ENCODE assay signal across 8 mouse cellular contexts in the genomic region with DNA sequence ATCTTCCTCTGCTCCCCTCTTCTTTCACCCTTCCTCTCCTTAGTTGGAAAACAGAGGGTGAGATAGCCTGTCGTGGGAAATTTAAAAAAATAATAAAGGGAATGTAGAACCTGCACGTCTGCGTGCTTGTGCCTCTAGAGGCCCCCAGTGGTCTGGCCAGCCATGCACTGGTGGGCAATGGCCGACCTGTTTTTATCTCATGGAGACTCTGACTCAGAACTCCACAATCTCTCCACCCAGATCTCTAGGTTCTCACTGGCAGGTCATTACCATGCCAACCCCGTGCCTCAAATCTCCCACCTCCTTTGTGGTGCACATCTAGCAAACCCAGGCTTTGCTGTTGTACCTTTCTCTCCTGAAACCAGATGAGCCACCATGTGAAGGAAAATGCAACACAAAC. TPM values are rescaled to one million over a fixed set of nuclear protein-coding genes. Genes with fewer than 3 reads are reported as not detected.
A peak's percentile ranks its signal among the peaks of the same experiment; 100 is the strongest.
DNase-seq lines count a peak whose midpoint lies in the region; ATAC-seq and TF ChIP-seq lines count a peak whose summit lies in the region.

No protein-coding gene starts in this region.

- no peak overlapping the region for H3K9ac ChIP-seq in heart, embryonic 15.5 days
- peak overlapping the region; percentile 64 for H3K9ac ChIP-seq in MEL (ENCODE audit: control insufficient read depth, low read depth, low read length, poor library complexity, severe bottlenecking)
- H3K9ac ChIP-seq in limb, embryonic 13.5 days, result no peak overlapping the region

- no peaks in the 10 kb centered on the region for H3K27me3 ChIP-seq in heart, embryonic 15.5 days
- H3K27me3 ChIP-seq in MEL (ENCODE audit: control insufficient read depth in 1 of 2, insufficient read depth in 2 of 2, low read length in 2 of 2), result no peaks in the 10 kb centered on the region
- H3K27me3 ChIP-seq in limb, embryonic 13.5 days, result no peaks in the 10 kb centered on the region

- no peak for TF ChIP-seq POLR2A in MEL (IDR thresholded peaks at IDR 0.05; ENCODE audit: control insufficient read depth in 1 of 2, insufficient read depth in 1 of 2, low read depth in 1 of 2, low read length in 2 of 2, poor library complexity in 1 of 2)

- 6% methylated on average over 5 of the region's 5 CpGs for WGBS in heart, embryonic 15.5 days
- WGBS in limb, embryonic 13.5 days, result 23% methylated on average over 5 of the region's 5 CpGs

- H3K27ac ChIP-seq in heart, embryonic 15.5 days, result no peak overlapping the region
- H3K27ac ChIP-seq in MEL (ENCODE audit: control insufficient read depth, low read depth, low read length), result peak overlapping the region; percentile 61
- no peak overlapping the region for H3K27ac ChIP-seq in limb, embryonic 13.5 days

- H3K4me3 ChIP-seq in heart, embryonic 15.5 days, result peak overlapping the region; percentile 31
- peak overlapping the region; percentile 58 to 87 for H3K4me3 ChIP-seq in MEL (ENCODE audit: control insufficient read depth in 1 of 2, insufficient read depth in 1 of 2, low read depth in 2 of 2, low read length in 2 of 2)
- no peak overlapping the region for H3K4me3 ChIP-seq in limb, embryonic 13.5 days

- H3K9me3 ChIP-seq in heart, embryonic 15.5 days (replicated peaks), result no peaks in the 10 kb centered on the region
- H3K9me3 ChIP-seq in MEL (replicated peaks; ENCODE audit: insufficient read depth, low read length), result no peaks in the 10 kb centered on the region
- H3K9me3 ChIP-seq in limb, embryonic 13.5 days, result no peaks in the 10 kb centered on the region

- no peak for TF ChIP-seq RAD21 in MEL (IDR thresholded peaks at IDR 0.05; ENCODE audit: low read depth, low read length)

- no peak for ATAC-seq in heart, embryonic 15.5 days (replicated peaks; ENCODE audit: insufficient number of reproducible peaks, insufficient read depth, low FRiP score, low read depth)
- ATAC-seq in limb, embryonic 13.5 days (ENCODE audit: low FRiP score, low read depth), result no peak

- TF ChIP-seq CTCF in MEL (IDR thresholded peaks at IDR 0.05 in 2 of 3, conservative IDR thresholded peaks at IDR 0.05 in 1 of 3; ENCODE audit: control insufficient read depth in 1 of 3, insufficient read depth in 1 of 3, low read depth in 2 of 3, low read length in 3 of 3, poor library complexity in 1 of 3, severe bottlenecking in 1 of 3), result peak in 2 of 3 experiments; percentile 4 to 29; a peak in 2 of 6 replicates

- H3K36me3 ChIP-seq in heart, embryonic 15.5 days, result no peaks in the 10 kb centered on the region
- H3K36me3 ChIP-seq in MEL (ENCODE audit: control insufficient read depth in 1 of 2, insufficient read depth in 2 of 2, low read length in 2 of 2), result peaks cover 0 to 2% of the 10 kb centered on the region in 2 experiments; a peak in 1 of 4 replicates
- no peaks in the 10 kb centered on the region for H3K36me3 ChIP-seq in limb, embryonic 13.5 days

- peak overlapping the region; percentile 47 for H3K4me2 ChIP-seq in heart, embryonic 15.5 days
- H3K4me2 ChIP-seq in limb, embryonic 13.5 days (replicated peaks), result peak overlapping the region; percentile 17; the same call in 1 of the 2 replicates

- TF ChIP-seq EP300 in MEL (IDR thresholded peaks at IDR 0.05; ENCODE audit: low read depth in 1 of 2, low read length in 2 of 2), result 0 out of 4 replicates have a peak, but pooled peaks of 1 of the 2 experiments have one; percentile 2

- no peaks in the 10 kb centered on the region for H3K79me2 ChIP-seq in MEL (ENCODE audit: control insufficient read depth, insufficient read depth, low read length, poor library complexity)

- no peak for DNase-seq in heart, adult 9 months (ENCODE audit: low spot score in 2 of 2)
- DNase-seq in 3T3-L1 (ENCODE audit: low read depth, low spot score) (peak; percentile 8), MEL (ENCODE audit: low read depth, low spot score) (peak; percentile 61)
- DNase-seq in gastrocnemius, postnatal 10 days, result no peak
- no peak for DNase-seq in layer of hippocampus, postnatal 36 days
- DNase-seq in right cerebral cortex, postnatal 25 days, result no peak

- no peaks in the 10 kb centered on the region for H3K4me1 ChIP-seq in heart, embryonic 15.5 days (replicated peaks)
- peaks cover 0 to 5% of the 10 kb centered on the region in 2 experiments; a peak in 3 of 4 replicates for H3K4me1 ChIP-seq in MEL (ENCODE audit: control insufficient read depth in 1 of 2, insufficient read depth in 2 of 2, low read length in 2 of 2)
- no peaks in the 10 kb centered on the region for H3K4me1 ChIP-seq in limb, embryonic 13.5 days

TF ChIP-seq in MEL, 35 proteins besides CTCF, POLR2A, EP300 and RAD21:
- TF ChIP-seq SIN3A (IDR thresholded peaks at IDR 0.05; ENCODE audit: low read length) (no peak), MYC (IDR thresholded peaks at IDR 0.05; ENCODE audit: low read depth, low read length) (0 out of 2 replicates have a peak, but pooled peaks have one; percentile 31), GATA1 (IDR thresholded peaks at IDR 0.05; ENCODE audit: low read depth, low read length) (peak; percentile 24; the same call in 1 of the 2 replicates)
TF ChIP-seq in MEL: peak in this region for 2.

RNA-seq across cellular contexts. Expression of gene Oscar, which starts 21.3 kb away (rescaled TPM):
- 0.18 TPM in 1 of 2 replicates, not detected in the other for polyA plus RNA-seq in heart, embryonic 15.5 days (2015; fragmentation: Nextera tagmentation; extraction: Ambion mirVana)
- total RNA-seq in MEL (2012; rRNA removed), result not detected in 2 replicates
- polyA plus RNA-seq in MEL (2012; ENCODE audit: insufficient read depth in 1 of 2, insufficient read length in 2 of 2, low read depth in 1 of 2, low replicate concordance in 2 of 2, missing spikeins in 1 of 2), result not detected
- 0.08 and 0.14 TPM in 2 replicates for polyA plus RNA-seq in limb, embryonic 13.5 days (2015; fragmentation: Nextera tagmentation; extraction: Ambion mirVana)
- 1 to 10 TPM in 1 of 2 experiments, not detected in 1; 1.0 TPM for total RNA-seq in gastrocnemius, postnatal 10 days (2021)
- total RNA-seq in layer of hippocampus, postnatal 36 days (2021), result 1 to 10 TPM in 1 of 2 experiments, under 1 TPM in 1; 0.80 to 1.4 TPM

RNA-seq across cellular contexts. Expression of gene Ndufa3, which starts 22.5 kb away (rescaled TPM):
- polyA plus RNA-seq in heart, embryonic 15.5 days (2015; fragmentation: Nextera tagmentation; extraction: Ambion mirVana), result 670 and 765 TPM in 2 replicates
- 177 and 180 TPM in 2 replicates for total RNA-seq in MEL (2012; rRNA removed)
- 100 to 1,000 TPM in 1 of 2 experiments, not detected in 1; 246 TPM for polyA plus RNA-seq in MEL (2012; ENCODE audit: insufficient read depth in 1 of 2, insufficient read length in 2 of 2, low read depth in 1 of 2, low replicate concordance in 2 of 2, missing spikeins in 1 of 2)
- polyA plus RNA-seq in limb, embryonic 13.5 days (2015; fragmentation: Nextera tagmentation; extraction: Ambion mirVana), result 435 and 440 TPM in 2 replicates
- total RNA-seq in gastrocnemius, postnatal 10 days (2021), result 100 to 1,000 TPM; 680 to 749 TPM
- total RNA-seq in layer of hippocampus, postnatal 36 days (2021), result 100 to 1,000 TPM; 577 to 589 TPM

RNA-seq across cellular contexts. Expression of gene Tfpt, which starts 35.0 kb away (rescaled TPM):
- polyA plus RNA-seq in heart, embryonic 15.5 days (2015; fragmentation: Nextera tagmentation; extraction: Ambion mirVana), result 14.2 and 18.6 TPM in 2 replicates
- 35.2 and 42.4 TPM in 2 replicates for total RNA-seq in MEL (2012; rRNA removed)
- 10 to 100 TPM in 1 of 2 experiments, not detected in 1; 50.0 TPM for polyA plus RNA-seq in MEL (2012; ENCODE audit: insufficient read depth in 1 of 2, insufficient read length in 2 of 2, low read depth in 1 of 2, low replicate concordance in 2 of 2, missing spikeins in 1 of 2)
- polyA plus RNA-seq in limb, embryonic 13.5 days (2015; fragmentation: Nextera tagmentation; extraction: Ambion mirVana), result 29.5 and 29.8 TPM in 2 replicates
- total RNA-seq in gastrocnemius, postnatal 10 days (2021), result 10 to 100 TPM; 13.1 to 18.2 TPM
- total RNA-seq in layer of hippocampus, postnatal 36 days (2021), result 10 to 100 TPM; 32.0 to 49.6 TPM

RNA-seq across cellular contexts. Expression of gene Prpf31, which starts 35.1 kb away (rescaled TPM):
- polyA plus RNA-seq in heart, embryonic 15.5 days (2015; fragmentation: Nextera tagmentation; extraction: Ambion mirVana), result 50.2 and 64.3 TPM in 2 replicates
- 146 and 147 TPM in 2 replicates for total RNA-seq in MEL (2012; rRNA removed)
- polyA plus RNA-seq in MEL (2012; ENCODE audit: insufficient read depth in 1 of 2, insufficient read length in 2 of 2, low read depth in 1 of 2, low replicate concordance in 2 of 2, missing spikeins in 1 of 2), result 100 to 1,000 TPM; 187 to 334 TPM
- 121 and 124 TPM in 2 replicates for polyA plus RNA-seq in limb, embryonic 13.5 days (2015; fragmentation: Nextera tagmentation; extraction: Ambion mirVana)
- 10 to 100 TPM; 30.8 to 31.6 TPM for total RNA-seq in gastrocnemius, postnatal 10 days (2021)
- 10 to 100 TPM; 52.9 to 56.3 TPM for total RNA-seq in layer of hippocampus, postnatal 36 days (2021)

RNA-seq across cellular contexts. Expression of gene Cnot3, which starts 50.4 kb away (rescaled TPM):
- 26.2 and 34.7 TPM in 2 replicates for polyA plus RNA-seq in heart, embryonic 15.5 days (2015; fragmentation: Nextera tagmentation; extraction: Ambion mirVana)
- total RNA-seq in MEL (2012; rRNA removed), result 16.9 and 17.4 TPM in 2 replicates
- 100 to 1,000 TPM in 1 of 2 experiments, 10 to 100 TPM in 1; 86.6 to 118 TPM for polyA plus RNA-seq in MEL (2012; ENCODE audit: insufficient read depth in 1 of 2, insufficient read length in 2 of 2, low read depth in 1 of 2, low replicate concordance in 2 of 2, missing spikeins in 1 of 2)
- 63.7 and 66.8 TPM in 2 replicates for polyA plus RNA-seq in limb, embryonic 13.5 days (2015; fragmentation: Nextera tagmentation; extraction: Ambion mirVana)
- 10 to 100 TPM; 27.6 to 30.4 TPM for total RNA-seq in gastrocnemius, postnatal 10 days (2021)
- 10 to 100 TPM; 62.1 to 74.5 TPM for total RNA-seq in layer of hippocampus, postnatal 36 days (2021)

Comparison
In these comparisons a context has a peak if more than half of its experiments do, and no peak if none do; other contexts are left out.
1. DNase-seq: peak in 3T3-L1 (single experiment) and MEL (single experiment); none in heart, adult 9 months (0 of 2), gastrocnemius, postnatal 10 days (single experiment), layer of hippocampus, postnatal 36 days (0 of 2) and right cerebral cortex, postnatal 25 days (single experiment).